Mouse (Mus musculus) ovary, postnatal 36 days (tissue): Measurements from ENCODE around the gene Chchd6.

Experiments used
- DNase-seq: peaks from one replicate; pipeline ENCODE4 v3.0.0; 2022; ENCODE audit warnings: low spot score, mixed read lengths

The Chchd6 gene

DNA sequence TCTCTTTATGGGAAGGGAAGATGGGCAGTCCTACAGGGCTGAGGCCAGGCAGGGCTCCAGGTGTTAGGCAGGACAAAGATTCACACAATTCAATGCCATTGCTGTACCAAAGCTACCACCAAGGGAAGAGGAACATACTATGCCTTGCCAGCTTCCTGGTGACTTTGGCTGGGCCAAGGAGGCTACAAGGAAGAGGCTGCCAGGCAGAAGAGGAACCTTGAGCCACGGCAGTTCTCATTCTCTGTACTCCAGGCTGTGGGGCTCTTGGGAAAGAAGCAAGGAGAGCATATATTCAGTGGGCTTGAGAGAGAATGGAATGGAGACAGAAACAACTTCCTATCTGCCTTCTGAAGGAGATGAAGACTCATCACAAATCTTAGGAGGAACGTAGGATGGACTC lies 190.5 kb downstream of the Chchd6 start:
- peak; percentile 12 for DNase-seq

DNA sequence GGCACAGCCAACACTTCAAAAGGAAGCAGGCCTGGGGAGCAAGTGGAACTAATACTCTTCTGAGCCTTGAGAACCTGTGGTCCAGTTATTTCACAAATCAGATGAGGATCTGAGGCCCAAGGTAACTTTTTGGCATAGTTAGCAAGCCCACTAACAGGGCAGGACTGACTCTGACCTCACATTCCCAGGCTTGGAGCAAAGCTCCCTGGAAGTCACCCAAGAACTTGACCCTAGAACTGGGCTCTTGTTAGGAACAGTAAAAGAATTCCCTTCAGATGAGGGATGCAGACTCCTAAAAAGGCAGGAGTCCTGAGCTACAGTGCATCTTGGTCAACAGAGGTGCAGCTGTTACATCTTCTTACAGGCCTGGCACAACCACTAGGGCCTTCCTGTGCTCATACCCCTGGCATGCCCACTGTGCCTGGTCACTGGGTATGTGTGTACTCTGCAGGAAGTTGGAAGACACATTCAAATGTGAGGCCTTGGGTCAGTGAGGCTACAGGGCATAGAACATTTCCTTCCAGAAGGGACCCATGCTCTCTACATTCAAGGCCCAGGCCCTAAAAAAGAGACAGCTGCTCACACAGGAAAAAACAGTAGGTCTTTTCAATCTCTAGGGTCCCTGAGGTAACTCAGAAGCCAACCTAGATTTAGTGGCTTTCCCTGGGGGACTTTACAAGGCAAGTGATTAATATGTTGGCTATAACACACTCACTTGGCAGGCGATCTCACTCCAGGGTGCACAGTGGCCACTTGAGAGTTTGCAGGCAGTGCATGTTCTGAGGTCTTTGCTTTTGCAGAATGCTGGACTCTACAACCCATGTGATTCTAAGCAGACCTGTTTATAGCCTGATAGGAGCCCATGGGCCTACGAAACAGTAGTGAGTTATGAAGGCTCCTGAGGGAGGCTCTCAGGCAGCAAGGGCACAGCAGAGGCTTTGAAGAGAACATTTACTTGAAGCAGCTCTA lies 191.9 kb downstream of the Chchd6 start:
- no peak for DNase-seq

DNA sequence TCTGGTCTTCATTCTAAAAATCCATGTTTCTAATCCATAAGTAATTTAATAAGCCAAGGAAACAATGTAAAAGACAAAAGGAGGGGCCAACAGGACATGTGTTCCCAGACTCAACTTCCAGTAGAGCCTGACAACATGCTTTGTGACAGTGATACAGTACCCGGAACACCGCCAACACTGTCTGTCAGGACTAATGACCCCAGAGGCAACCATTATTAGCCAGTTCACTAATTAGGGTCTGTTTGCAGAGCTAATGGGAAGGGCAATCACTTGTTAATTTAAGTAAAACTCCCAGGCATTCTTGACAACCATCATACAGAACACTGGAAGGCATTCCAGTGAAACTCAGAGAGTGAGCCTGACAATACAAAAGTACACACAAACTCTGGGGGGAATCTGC lies 193.0 kb downstream of the Chchd6 start:
- no peak for DNase-seq

DNA sequence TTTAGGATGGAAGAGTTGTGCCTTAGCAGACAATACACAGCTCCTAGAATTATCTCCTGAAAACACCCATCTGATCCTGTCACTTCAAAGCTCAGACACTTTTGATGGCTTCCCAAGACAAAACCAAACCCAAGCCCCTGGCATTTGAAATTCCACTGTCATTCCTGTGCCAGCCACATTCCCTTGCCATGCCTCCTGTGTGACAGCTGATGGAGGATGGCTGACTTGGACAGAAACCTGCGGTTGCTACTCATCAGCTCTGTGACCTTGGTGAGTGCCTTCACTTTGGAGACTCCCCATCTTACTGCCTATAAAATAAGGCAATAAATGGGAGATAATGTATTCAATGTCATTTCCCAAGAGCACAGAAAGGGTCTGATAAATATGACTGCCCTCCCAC lies 195.9 kb downstream of the Chchd6 start:
- no peak for DNase-seq

DNA sequence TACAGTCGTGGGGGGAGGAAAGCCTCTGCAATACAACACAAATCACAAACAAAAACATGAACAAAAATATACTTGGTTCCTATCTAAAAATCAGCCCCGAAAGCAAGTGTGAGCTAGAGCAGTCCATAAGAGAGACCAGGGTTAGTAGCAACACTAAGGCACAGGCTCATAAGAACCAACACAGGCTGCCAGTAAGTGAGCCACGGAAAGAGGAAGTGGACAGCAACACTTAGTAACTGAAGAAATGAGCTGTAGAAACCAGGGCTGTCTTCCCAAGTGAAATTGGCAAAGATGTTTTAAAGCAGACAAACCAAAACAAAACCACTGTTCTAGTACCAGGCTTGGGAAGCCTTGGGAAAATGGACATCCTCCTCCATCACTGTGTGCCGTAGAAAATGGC lies 197.5 kb downstream of the Chchd6 start:
- no peak for DNase-seq

DNA sequence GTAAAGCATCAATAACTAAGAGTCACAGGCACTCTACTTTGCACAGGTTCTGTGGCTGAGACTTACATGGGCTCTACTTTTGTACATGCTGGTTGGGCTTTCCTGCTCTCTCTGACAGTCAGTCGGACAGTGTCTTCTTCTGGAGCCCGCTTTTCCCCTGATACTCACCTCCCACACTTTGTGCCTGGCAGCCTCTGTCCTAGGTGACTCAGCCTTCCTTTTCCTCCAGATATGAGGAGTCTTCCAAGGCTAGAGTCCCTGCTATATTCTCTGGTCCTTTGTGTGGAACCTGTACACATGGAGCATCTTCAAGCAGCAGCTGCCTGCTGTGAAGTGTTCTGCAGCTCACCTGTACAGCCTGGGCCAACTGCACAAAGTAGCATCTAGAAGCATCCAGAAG lies 201.6 kb downstream of the Chchd6 start:
- no peak for DNase-seq

DNA sequence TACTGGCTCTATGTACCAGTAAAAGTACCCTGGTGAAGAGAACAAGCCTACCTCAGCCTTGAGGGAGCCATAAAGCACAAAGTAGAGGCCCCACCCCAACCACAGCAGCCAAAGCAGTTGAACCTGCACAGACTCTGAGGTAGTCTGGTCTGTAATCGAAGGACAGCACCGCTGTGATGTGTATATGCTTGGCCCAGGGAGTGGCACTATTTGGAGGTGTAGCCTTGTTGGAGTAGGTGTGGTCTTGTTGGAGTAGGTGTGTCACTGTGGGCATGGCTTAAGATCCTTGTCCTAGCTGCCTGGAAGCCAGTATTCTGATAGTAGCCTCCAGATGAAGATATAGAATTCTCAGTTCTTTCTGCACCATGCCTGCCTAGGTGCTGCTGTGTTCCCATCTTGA lies 203.2 kb downstream of the Chchd6 start:
- no peak for DNase-seq

DNA sequence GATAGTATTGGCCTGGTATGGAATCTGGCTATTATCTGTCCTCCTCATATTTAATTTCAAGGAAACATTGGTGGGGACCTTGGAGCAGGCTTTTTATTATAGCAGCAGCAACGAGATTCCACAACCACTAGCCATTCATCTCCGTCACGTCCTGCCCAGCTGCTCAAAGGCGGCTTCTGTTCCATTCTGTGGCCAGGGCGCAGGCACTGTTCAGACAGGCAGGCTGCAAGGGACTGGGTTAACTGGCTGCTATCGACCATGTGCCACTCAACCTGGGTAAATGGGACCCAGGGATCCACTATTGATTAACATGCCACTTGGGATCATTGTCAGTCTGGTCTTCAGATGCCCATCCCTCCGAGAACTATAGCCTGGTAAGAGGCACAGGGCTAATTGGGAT lies 205.7 kb downstream of the Chchd6 start:
- DNase-seq, result no peak

DNA sequence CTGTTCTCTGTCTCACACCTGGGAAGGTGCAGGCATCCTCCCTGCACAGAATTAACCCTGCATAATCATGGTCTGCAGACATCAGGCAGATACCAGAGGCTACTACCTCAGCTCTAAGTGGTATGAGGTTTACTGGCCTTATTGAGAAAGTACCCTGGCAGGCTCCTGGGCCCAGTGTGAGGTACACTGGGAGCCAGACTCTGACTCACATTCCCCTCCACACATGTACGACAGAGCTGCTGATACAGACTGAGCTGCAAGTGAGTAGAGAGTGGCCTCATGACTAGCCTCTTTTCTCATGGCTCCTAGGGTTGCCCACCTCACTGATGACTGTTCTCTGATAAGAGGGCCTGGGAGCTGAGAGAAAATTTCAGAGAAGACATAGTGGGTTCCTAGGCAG lies 208.5 kb downstream of the Chchd6 start:
- no peak for DNase-seq

DNA sequence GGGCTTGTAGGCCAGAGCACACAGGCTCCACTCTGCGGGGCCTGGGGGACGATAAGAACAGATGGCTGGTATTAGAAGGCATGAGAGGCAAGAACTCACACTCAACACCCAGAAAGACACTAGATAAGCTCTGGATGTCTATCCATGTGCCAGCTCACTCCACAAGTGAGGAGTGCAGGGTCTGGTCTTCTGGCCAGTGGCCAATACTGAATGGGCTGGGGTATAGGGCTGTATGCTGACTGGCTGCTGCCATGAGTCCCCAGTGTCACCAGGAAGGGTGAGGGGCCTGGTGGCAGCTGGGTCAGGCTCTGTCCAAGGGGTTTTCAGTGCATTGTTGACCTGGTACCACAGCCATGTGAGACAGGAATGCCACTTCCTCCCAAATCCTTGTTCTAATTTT lies 210.8 kb downstream of the Chchd6 start:
- DNase-seq, result no peak

DNA sequence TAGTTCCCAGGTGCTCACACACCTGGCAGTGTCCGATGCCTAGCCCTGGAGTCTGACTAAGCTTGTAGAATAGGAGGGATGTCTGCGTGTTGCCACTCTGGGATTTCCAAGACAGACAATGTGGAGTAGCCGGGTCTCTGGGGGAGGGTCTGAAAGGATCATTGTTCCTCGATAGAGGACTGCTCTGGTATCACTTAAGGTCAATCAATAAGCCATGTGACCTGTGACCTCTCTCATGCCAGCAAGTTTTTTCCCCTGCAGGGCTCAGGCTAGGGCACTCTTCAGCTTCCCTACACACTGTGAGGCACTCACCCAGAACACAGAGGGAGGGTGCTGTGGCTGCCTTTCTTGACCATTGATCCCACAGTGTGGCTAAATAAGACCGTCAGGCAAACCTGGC lies 213.6 kb downstream of the Chchd6 start:
- no peak for DNase-seq

DNA sequence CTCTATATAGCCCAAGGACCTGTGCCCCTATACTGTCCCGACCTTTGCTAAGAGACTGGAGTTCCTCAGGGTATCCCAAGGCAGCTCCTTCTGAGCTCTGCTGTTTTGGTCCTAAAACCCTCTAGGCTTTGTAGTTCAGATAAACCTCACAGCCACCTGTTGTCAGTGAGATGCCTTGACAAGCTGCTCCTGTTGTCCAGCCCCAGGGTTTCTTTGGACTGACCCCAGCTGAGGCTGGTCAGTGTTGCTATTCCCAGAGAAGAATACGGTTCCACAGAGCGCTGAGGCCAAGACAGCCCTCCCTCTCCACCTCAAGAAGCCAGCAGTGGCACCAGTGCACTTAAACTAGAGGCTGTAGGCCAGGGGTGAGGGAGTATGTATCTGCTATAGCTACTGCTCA lies 214.3 kb downstream of the Chchd6 start:
- no peak for DNase-seq

DNA sequence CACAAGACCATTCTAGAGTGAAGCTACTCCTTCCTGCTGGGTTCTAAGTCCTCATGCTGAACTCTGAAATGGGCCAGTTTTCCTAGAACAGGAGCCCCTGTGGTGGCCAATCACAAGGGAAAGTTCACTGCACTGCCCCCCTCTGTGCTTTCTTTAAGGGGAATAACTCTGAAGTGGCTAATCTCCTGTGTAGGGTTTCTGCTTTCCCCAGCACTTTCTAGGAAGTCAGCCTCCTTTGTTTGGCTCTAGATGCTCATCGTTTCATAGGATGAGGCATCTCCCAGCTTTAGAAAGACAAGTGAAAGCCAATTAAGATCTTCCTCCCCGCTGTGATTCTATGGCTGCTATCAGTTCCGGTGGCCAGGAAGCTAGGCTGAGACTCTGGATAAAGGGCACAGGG lies 214.7 kb downstream of the Chchd6 start:
- DNase-seq, result no peak

DNA sequence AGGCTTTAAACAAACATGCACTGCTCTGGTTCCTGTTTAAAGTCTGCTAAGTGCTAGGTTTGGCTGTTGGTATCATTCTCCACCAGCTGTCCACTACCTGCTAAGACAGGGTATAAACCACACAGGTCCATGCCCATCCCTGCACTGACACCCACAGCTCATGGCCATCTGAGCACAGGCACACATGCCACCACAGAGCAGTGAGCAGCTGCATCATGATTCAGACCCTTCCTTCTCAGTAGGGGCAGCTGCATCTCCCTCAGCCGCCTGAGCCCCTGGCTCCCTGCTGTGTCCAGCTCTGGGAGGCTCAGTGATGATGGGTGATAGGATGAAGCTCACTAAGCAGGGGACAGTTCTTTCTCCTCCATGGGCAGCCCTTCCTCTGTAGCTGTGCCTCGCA lies 217.2 kb downstream of the Chchd6 start:
- no peak for DNase-seq

DNA sequence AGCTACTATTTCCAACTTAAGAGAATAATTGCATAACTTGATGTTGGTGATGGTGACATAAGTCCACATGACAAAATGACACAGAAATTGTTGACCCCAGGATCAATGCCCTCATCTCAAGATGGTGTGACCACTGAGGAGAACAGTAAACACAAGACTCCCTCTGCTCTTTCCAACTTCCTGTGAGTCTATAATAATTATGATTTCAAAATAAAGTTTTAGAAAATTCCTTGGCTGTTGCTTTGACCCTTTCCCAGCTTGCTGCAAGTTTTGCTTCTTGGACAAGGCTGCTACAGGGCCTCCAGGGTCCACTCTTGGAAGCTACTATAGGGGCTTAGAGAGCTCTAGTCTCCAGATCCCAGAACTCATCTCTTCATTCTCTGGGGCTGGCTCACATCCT lies 226.6 kb downstream of the Chchd6 start:
- DNase-seq, result no peak

DNA sequence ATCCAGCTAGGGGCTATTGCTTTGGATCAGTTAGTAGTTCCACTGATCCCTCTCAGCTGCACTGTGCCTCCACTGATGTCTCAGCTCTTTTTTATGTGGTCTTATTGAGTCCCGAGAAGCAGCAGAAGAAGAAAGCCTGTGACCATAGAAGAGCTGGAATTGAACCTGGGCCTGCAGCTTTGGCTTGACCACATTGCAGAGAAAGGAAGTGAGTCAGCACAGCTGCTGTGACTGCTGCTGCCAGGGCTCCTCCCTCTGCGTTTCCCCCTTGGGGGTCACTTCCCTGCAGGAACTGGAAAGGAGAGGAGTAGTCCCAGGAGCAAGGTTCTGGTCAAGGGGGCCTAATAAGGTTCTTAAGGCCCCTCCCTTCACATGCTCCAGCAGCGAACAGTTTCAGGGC lies 231.1 kb downstream of the Chchd6 start:
- no peak for DNase-seq

DNA sequence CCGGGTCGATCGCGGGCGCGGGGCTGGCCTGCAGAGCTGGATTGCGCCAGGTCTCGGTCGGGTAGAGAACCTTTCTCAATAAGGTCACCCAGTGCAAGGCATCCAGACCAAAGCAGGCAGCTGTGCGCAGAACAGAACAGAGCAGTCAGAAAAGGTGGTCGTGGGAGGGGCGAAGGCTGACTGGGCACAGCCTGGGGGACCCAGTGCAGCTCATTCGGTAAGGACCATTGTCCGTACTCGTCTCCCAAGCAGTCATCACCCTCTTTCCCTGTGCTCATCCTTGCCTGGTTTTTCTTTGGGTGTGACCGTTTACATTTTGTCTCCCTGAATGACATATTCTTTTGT lies 232.4 kb downstream of the Chchd6 start:
- no peak for DNase-seq

DNA sequence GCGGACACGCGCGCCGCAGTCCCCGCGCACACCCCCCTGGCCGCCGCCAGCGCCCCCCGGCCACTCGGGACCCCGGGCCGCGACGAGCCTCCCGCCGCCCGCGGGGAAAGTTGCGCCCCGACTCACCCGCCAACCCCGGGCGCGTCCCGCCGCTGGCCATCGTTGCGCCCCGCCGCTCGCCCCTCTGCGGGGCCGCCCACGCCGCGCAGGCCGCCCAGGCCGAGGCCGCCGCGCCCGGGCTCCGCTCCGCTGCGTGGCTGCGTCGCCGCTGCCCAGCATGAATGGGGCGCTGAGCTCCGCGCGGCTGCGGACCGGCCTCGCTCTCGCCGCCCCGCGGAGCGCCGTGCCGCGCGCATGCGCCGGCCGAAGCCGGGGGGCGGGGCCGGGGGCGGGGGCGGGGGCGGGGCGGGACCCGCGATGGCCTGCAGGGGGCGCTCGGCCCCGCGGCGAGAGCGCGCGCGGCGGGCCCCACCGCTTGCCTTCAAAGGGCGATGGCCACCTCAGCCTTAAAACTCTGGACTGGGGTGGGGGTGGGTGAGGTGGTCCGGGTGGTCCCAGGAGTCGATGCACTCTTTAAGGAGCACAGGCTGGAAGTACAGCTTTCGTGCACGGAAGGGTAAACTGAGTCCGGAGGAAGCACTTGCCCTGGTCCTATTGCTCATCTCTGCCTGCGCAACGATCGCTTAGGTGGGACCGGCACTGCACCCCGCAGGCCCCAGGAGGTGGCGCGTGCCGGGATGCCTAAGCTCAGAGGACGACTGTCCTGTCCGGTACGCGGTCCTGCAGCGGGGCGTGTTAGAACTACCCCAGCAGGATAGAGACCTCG lies 233.0 kb downstream of the Chchd6 start, which contains the start of gene Plxna1:
Plxna1 (minus strand) TSS at position 340 of the 826 bp plus-strand sequence.
- DNase-seq, result peak; percentile 73

DNA sequence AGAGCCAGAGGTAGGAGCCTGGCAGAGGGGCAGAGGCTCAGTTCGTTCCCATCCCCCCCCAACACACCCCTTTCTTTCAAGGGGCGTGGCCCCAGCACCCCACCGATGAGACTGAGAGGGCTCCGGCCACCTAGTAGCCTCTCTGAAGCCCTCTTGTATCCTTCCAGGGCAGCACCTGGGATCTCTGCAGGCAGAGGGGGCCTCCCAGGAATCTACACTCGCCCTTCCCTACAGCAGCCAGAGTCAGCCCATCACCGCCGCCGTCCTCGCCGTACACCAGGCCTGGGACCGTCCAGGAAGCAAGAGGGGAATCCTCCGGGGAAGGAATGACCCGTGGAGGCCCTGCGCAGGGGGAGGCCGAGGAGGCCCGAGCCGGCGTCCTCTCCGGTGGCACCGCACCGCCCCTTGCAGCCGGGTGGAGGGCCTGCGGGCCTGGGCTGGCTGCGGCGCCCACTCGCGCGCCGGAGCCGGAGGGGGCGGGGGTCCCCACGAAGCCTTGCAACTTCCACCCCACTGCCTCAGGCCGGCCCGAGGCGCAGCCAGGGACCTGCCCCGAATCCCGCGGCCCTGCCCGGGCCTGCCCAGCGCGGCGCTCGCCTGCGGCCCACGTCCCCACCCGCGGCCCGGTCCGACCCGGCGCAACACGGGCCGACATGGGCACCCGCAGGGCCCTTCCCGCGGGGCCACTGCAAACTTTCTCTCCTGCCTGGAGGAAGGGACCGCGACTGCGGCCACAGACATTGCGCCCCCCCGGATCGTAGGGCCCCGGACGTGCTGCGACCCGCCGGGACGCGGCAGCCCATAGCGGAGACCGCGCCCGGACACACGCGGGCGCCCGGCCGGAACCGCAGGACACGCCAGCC lies 233.8 kb downstream of the Chchd6 start:
- DNase-seq, result peak; percentile 61

DNA sequence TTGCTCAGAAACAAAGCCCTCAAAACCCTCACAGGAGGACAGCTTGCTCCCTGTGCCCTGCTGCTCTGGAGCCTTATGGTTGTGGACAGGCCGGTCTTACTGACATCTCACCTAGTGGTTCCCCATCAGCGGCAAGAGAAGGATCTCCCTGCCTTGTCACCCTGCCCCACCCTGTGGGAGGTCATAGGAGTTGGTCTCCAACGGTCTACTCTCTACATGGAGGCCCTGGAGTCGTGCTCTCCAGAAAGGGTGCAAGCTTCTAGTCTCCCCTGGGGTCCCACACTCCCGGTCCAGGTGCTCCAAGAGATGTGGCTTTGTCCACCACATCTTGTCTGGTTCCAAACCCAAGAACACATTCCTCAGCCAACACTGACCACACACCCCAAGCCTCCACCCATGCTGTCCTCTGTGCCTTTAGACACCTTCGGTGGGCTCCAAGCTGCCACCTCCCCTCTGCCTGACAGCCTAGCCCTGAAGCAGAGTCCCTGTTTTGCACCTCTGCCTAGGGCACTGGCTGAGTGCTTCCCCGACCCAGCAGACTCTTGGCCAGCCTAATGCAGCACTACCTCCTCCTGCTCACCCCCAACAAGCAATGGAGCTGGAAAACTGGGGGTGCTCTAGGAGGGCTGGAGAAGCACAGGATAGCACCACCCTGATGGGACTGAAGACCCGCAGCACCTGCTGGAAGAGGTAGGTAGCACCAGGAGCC lies 234.6 kb downstream of the Chchd6 start:
- no peak for DNase-seq
